Mouse (Mus musculus) forelimb bud, embryonic 11.5 days (tissue): ENCODE results near the gene Rab4b.

Experiments used
- DNase-seq: peaks from one replicate; pipeline ENCODE4 v3.0.0-alpha.2; 2012; ENCODE audit warnings: low read depth, low spot score

Rab4b gene

GRCm38 (mm10) chr7:27159882-27160281 lies 18.8 kb downstream of the Rab4b start:
- DNase-seq, result peak; percentile 85

GRCm38 (mm10) chr7:27159256-27159655 lies 19.4 kb downstream of the Rab4b start:
- no peak for DNase-seq

- DNase-seq, result no peak
Measured at GRCm38 (mm10) chr7:27158171-27158570, 20.5 kb downstream of the Rab4b start.

- no peak for DNase-seq
Measured at GRCm38 (mm10) chr7:27156005-27156404, 22.7 kb downstream of the Rab4b start.

- no peak for DNase-seq
Measured at GRCm38 (mm10) chr7:27153205-27153764, 25.4 kb downstream of the Rab4b start, which contains the start of gene Cyp2t4. Gene Cyp2t4 (plus strand): TSS chr7:27153714.

GRCm38 (mm10) chr7:27136410-27136996 lies 42.2 kb downstream of the Rab4b start:
- DNase-seq, result no peak

- no peak for DNase-seq
Measured at GRCm38 (mm10) chr7:27133757-27134156, 44.9 kb downstream of the Rab4b start.

GRCm38 (mm10) chr7:27133156-27133555 lies 45.5 kb downstream of the Rab4b start:
- DNase-seq, result no peak

- DNase-seq, result peak; percentile 81
Measured at GRCm38 (mm10) chr7:27132588-27132987, 46.1 kb downstream of the Rab4b start.

GRCm38 (mm10) chr7:27131387-27131786 lies 47.3 kb downstream of the Rab4b start:
- no peak for DNase-seq

GRCm38 (mm10) chr7:27130521-27131370 lies 48.0 kb downstream of the Rab4b start:
- DNase-seq, result no peak

GRCm38 (mm10) chr7:27129811-27130210 lies 48.9 kb downstream of the Rab4b start:
- no peak for DNase-seq

- DNase-seq, result no peak
Measured at GRCm38 (mm10) chr7:27128946-27129345, 49.8 kb downstream of the Rab4b start.

- no peak for DNase-seq
Measured at GRCm38 (mm10) chr7:27128162-27128561, 50.5 kb downstream of the Rab4b start.

GRCm38 (mm10) chr7:27124969-27125368 lies 53.7 kb downstream of the Rab4b start:
- no peak for DNase-seq

- DNase-seq, result no peak
Measured at GRCm38 (mm10) chr7:27124305-27124832, 54.3 kb downstream of the Rab4b start.

- no peak for DNase-seq
Measured at GRCm38 (mm10) chr7:27119676-27120075, 59.0 kb downstream of the Rab4b start, which contains the start of gene Cyp2f2. Gene Cyp2f2 (plus strand): TSS chr7:27119909.
